Mouse (Mus musculus): ENCODE results near the gene Edar. TPM values are rescaled to one million over a fixed set of nuclear protein-coding genes. Genes with fewer than 3 reads are reported as not detected.

Gene Edar
- polyA plus RNA-seq, 1 experiment from 2014 or later = 3.0 TPM

DNA sequence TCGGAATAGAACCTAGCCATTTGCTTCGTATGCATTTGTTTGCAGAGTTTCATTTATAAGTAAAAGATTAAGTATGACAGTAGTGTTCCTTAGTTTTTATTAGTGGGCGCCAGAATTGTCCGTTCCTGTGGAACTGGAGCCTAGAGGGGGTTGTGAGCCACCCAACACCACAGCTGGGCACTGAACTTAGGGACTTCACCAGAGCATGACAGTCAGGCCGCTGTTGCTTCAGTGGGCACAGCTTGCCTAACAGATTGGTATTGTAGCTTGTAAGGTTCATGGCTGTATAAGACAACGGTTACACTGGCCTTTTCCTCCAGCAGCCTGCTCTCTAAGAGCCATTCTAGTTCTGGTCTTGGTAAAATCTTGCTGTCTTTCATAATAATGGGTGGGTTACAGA is 114.9 kb downstream of the Edar start:
- ATAC-seq (ENCODE audit: insufficient number of reproducible peaks, low FRiP score, low TSS enrichment, low read depth) (no peak), DNase-seq (ENCODE audit: low spot score) (no peak)
- Histone ChIP-seq H3K9me3 (ENCODE audit: control insufficient read depth, low read length) (no peaks in the 10 kb centered on the region), H3K9ac (ENCODE audit: low read length) (no peak overlapping the region), H3K36me3 (ENCODE audit: control insufficient read depth, insufficient read depth, low read length) (no peaks in the 10 kb centered on the region), H3K4me3 (ENCODE audit: low read depth, low read length) (no peak overlapping the region), H3K4me1 (ENCODE audit: control insufficient read depth, insufficient read depth, low read length) (no peaks in the 10 kb centered on the region), H3K27ac (replicated peaks; ENCODE audit: low read depth, low read length) (no peak overlapping the region), H3K4me2 (ENCODE audit: low read depth, severe bottlenecking) (no peak overlapping the region), H3K27me3 (ENCODE audit: control insufficient read depth, insufficient read depth, low read length) (no peaks in the 10 kb centered on the region)
- 90% methylated on average over 6 of the region's 6 CpGs for WGBS

DNA sequence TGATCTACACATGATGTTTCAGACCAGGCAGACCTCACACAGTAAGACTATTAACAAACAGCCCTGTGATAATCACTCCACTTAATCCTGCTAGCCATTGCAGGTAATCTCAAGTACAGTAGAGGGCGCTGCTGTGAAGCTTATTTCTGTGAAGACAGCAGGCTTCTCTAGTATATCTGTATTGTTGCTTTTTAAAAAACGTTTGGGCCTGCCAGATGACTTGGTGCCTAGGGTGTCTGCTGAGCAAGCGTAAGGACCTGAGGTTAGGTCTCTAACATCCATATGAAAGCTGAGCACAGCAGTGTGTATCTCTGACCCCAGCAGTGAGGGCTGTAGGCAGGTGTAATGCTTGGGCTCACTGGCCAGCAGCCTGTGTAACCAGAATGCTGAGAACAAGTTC is 115.6 kb downstream of the Edar start:
- H3K36me3 ChIP-seq (ENCODE audit: control insufficient read depth, insufficient read depth, low read length) = no peaks in the 10 kb centered on the region
- H3K27ac ChIP-seq (replicated peaks; ENCODE audit: low read depth, low read length) = no peak overlapping the region
- no peaks in the 10 kb centered on the region for H3K4me1 ChIP-seq (ENCODE audit: control insufficient read depth, insufficient read depth, low read length)
- H3K4me2 ChIP-seq (ENCODE audit: low read depth, severe bottlenecking) = no peak overlapping the region
- no peaks in the 10 kb centered on the region for H3K27me3 ChIP-seq (ENCODE audit: control insufficient read depth, insufficient read depth, low read length)
- no peak for ATAC-seq (ENCODE audit: insufficient number of reproducible peaks, low FRiP score, low TSS enrichment, low read depth)
- no peak overlapping the region for H3K4me3 ChIP-seq (ENCODE audit: low read depth, low read length)
- H3K9ac ChIP-seq (ENCODE audit: low read length) = no peak overlapping the region
- DNase-seq (ENCODE audit: low spot score) = peak; percentile 63
- WGBS = 19% methylated on average over 3 of the region's 3 CpGs
- no peaks in the 10 kb centered on the region for H3K9me3 ChIP-seq (ENCODE audit: control insufficient read depth, low read length)

GRCm38 (mm10) chr10:58559098-58559497 is 116.4 kb downstream of the Edar start:
- no peak overlapping the region for H3K9ac ChIP-seq (ENCODE audit: low read length)
- DNase-seq (ENCODE audit: low spot score) = peak; percentile 73
- H3K9me3 ChIP-seq (ENCODE audit: control insufficient read depth, low read length) = no peaks in the 10 kb centered on the region
- H3K4me3 ChIP-seq (ENCODE audit: low read depth, low read length) = no peak overlapping the region
- 27% methylated on average over 7 of the region's 7 CpGs for WGBS
- no peak overlapping the region for H3K27ac ChIP-seq (replicated peaks; ENCODE audit: low read depth, low read length)
- no peaks in the 10 kb centered on the region for H3K27me3 ChIP-seq (ENCODE audit: control insufficient read depth, insufficient read depth, low read length)
- no peaks in the 10 kb centered on the region for H3K4me1 ChIP-seq (ENCODE audit: control insufficient read depth, insufficient read depth, low read length)
- no peak overlapping the region for H3K4me2 ChIP-seq (ENCODE audit: low read depth, severe bottlenecking)
- no peaks in the 10 kb centered on the region for H3K36me3 ChIP-seq (ENCODE audit: control insufficient read depth, insufficient read depth, low read length)
- ATAC-seq (ENCODE audit: insufficient number of reproducible peaks, low FRiP score, low TSS enrichment, low read depth) = no peak

DNA sequence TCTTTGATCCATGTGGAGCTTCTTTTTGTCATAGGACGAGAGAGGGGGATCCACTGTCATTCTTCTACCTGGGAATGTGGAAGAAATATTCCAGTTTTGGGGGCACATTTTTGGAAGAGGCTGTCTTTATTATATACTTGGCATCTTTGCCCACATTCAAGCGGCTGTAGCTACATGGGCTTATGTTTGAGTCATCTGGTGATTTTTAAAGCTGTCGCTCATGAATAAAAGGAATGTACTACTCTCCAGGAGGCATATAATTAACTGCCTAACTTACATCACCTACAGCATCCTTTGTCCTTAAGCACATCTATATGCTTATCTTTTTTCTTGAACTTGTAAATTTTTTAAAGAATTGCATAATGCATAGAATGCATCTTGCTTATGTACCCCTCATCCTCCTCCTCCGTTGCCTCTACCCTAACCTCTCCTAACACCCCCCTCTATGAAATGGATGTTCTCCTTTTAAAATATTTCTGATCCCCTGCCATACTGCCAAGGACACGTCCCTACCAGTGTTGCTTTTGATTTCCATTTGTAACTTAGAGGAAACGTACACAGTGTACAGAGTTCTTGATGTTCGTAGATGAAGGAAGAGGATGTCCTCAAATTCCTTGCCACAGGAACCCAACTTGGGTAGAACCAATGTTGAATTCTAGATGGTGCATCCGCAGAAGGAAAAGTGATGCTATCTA is 120.6 kb downstream of the Edar start:
- H3K4me3 ChIP-seq (ENCODE audit: low read depth, low read length) = no peak overlapping the region
- H3K27ac ChIP-seq (replicated peaks; ENCODE audit: low read depth, low read length) = no peak overlapping the region
- H3K4me1 ChIP-seq (ENCODE audit: control insufficient read depth, insufficient read depth, low read length) = no peaks in the 10 kb centered on the region
- no peak overlapping the region for H3K4me2 ChIP-seq (ENCODE audit: low read depth, severe bottlenecking)
- no peaks in the 10 kb centered on the region for H3K36me3 ChIP-seq (ENCODE audit: control insufficient read depth, insufficient read depth, low read length)
- 92% methylated on average over 8 of the region's 8 CpGs for WGBS
- H3K9ac ChIP-seq (ENCODE audit: low read length) = no peak overlapping the region
- ATAC-seq (ENCODE audit: insufficient number of reproducible peaks, low FRiP score, low TSS enrichment, low read depth) (no peak), DNase-seq (ENCODE audit: low spot score) (no peak)
- H3K9me3 ChIP-seq (ENCODE audit: control insufficient read depth, low read length) = no peaks in the 10 kb centered on the region
- H3K27me3 ChIP-seq (ENCODE audit: control insufficient read depth, insufficient read depth, low read length) = no peaks in the 10 kb centered on the region

Other genes with a start within 250 kb of the Edar start
- 32.0 and 34.3 TPM in 2 replicates for gene Ranbp2, start 228.7 kb downstream of the Edar start, polyA plus RNA-seq (2014; fragmentation: Nextera tagmentation; extraction: Ambion mirVana)
- gene Ccdc138, start 177.7 kb downstream of the Edar start, polyA plus RNA-seq (2014; fragmentation: Nextera tagmentation; extraction: Ambion mirVana) = 9.2 and 9.5 TPM in 2 replicates
- gene Gm17542, start 42.6 kb upstream of the Edar start, polyA plus RNA-seq (2014; fragmentation: Nextera tagmentation; extraction: Ambion mirVana) = not detected in 2 replicates
- 0.47 and 0.60 TPM in 2 replicates for gene Sh3rf3, start 137.7 kb upstream of the Edar start, polyA plus RNA-seq (2014; fragmentation: Nextera tagmentation; extraction: Ambion mirVana)

Measured in limb, embryonic 11.5 days (tissue).